Mouse (Mus musculus): ENCODE measurements around the gene Dennd1b. TPM values are rescaled to one million over a fixed set of nuclear protein-coding genes. Genes with fewer than 3 reads are reported as not detected.

Gene Dennd1b
- polyA plus RNA-seq (2016; fragmentation: Nextera tagmentation; extraction: Ambion mirVana): 6.3 and 6.7 TPM in 2 replicates

DNA sequence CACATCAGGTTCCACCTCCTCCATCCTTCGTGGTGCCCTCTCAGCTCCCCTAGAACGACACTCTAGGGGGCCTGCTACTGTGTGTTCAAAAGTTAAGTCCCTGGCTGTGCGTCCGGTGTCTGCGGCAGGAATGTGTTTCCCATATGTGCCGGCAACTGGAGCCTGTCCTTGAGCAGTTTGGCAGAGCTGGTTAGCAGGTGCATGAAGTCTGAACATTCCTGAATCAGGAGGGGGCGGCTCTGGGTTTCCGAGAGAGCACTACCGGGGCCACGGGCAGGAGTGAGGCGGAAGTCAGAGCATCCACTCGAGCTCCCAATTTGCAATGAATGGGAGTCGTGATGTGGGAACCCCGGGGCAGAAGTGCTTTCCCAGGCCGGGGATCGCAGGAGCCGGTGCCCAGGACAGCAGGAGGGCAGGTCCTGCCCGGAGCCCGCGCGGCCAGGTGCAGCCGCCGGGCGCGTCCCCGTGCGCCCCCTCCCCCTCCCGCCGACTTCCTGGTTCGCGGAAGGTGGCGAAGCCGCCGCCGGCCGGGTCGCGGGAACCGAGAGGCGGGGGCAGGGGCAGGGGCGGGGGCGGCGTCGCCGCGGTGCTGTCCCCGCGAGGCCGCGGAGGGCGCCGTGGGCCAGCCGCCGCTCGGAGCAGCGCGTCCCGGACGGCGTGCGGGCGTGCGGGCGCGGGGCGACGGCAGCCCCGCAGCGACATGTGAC lies at the start of gene Dennd1b:
Gene Dennd1b (plus strand): TSS at position 275 of the 707 bp plus-strand sequence.
- Histone ChIP-seq H3K27me3 (replicated peaks; ENCODE audit: low read depth, poor library complexity, severe bottlenecking) (no peaks in the 10 kb centered on the region), H3K4me3 (peak within 1 kb of the TSS; percentile 88), H3K27ac (replicated peaks) (peak within 1 kb of the TSS; percentile 92), H3K9me3 (no peaks in the 10 kb centered on the region), H3K4me1 (peaks cover 9% of the 10 kb centered on the region), H3K36me3 (replicated peaks) (0 out of 2 replicates have a peak, but pooled peaks cover 7% of the 10 kb centered on the region)
- WGBS: under 1% methylated on average over 69 of the region's 69 CpGs
- peak; percentile 68 for DNase-seq (ENCODE audit: low spot score)

DNA sequence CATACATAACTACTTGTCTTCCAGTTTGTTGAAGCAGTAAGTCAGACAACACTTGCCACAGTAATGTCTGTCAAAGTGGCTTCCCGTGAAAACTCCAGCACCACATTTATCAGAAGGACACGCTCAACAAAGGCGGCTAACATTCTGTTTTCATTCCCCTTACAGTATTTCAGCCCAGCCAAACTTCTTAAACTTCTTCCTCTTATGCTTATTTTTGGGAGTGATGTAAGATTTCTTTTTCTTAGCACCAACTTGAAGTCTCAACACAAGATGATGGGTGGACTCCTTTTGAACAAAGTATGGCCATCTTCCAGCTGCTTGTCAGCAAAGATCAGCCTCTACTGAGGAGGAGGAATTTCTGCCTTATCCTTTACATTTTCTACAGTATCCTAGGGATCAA lies 47.6 kb upstream of the Dennd1b start:
- no peaks in the 10 kb centered on the region for H3K9me3 ChIP-seq
- no peaks in the 10 kb centered on the region for H3K27me3 ChIP-seq (replicated peaks; ENCODE audit: low read depth, poor library complexity, severe bottlenecking)
- WGBS: 93% methylated on average over 3 of the region's 3 CpGs
- no peak for DNase-seq (ENCODE audit: low spot score)
- H3K4me1 ChIP-seq: no peaks in the 10 kb centered on the region
- H3K36me3 ChIP-seq (replicated peaks): no peaks in the 10 kb centered on the region
- no peak overlapping the region for H3K4me3 ChIP-seq
- no peak overlapping the region for H3K27ac ChIP-seq (replicated peaks)

DNA sequence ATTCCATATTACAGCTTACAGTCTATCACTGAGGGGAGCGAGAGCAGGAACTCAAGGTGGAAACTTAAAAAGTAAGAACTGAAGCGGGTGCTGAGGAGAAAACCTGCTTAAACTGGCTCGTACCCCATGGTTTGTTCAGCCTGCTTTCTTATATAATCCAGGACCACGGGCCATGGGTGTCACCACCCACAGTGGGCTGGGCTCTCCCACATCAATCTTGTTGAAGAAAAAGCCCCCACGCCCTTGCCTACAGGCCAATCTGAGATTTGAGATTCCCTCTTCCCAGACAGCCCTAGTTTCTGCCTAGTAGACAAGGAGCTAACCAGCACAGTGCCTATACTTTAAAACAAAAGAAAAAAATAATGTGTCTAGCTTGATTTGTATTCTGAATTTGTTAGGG lies 43.6 kb upstream of the Dennd1b start:
- Histone ChIP-seq H3K27me3 (replicated peaks; ENCODE audit: low read depth, poor library complexity, severe bottlenecking) (no peaks in the 10 kb centered on the region), H3K9me3 (no peaks in the 10 kb centered on the region), H3K36me3 (replicated peaks) (no peaks in the 10 kb centered on the region), H3K4me3 (no peak overlapping the region), H3K4me1 (no peaks in the 10 kb centered on the region), H3K27ac (replicated peaks) (no peak overlapping the region)
- 86% methylated on average over 5 of the region's 5 CpGs for WGBS
- DNase-seq (ENCODE audit: low spot score): no peak

- Histone ChIP-seq H3K27ac (replicated peaks) (no peak overlapping the region), H3K27me3 (replicated peaks; ENCODE audit: low read depth, poor library complexity, severe bottlenecking) (no peaks in the 10 kb centered on the region), H3K4me3 (no peak overlapping the region), H3K36me3 (replicated peaks) (no peaks in the 10 kb centered on the region), H3K9me3 (no peaks in the 10 kb centered on the region), H3K4me1 (no peaks in the 10 kb centered on the region)
- WGBS: 87% methylated on average over 3 of the region's 3 CpGs
- DNase-seq (ENCODE audit: low spot score): no peak
Observed at GRCm38 (mm10) chr1:138920082-138920481, 43.2 kb upstream of the Dennd1b start.

GRCm38 (mm10) chr1:138920799-138921198 lies 42.4 kb upstream of the Dennd1b start:
- no peak overlapping the region for H3K4me3 ChIP-seq
- no peaks in the 10 kb centered on the region for H3K4me1 ChIP-seq
- 75% methylated on average over 1 of the region's 1 CpGs for WGBS
- H3K9me3 ChIP-seq: no peaks in the 10 kb centered on the region
- no peaks in the 10 kb centered on the region for H3K36me3 ChIP-seq (replicated peaks)
- H3K27me3 ChIP-seq (replicated peaks; ENCODE audit: low read depth, poor library complexity, severe bottlenecking): no peaks in the 10 kb centered on the region
- no peak overlapping the region for H3K27ac ChIP-seq (replicated peaks)
- DNase-seq (ENCODE audit: low spot score): no peak

- no peaks in the 10 kb centered on the region for H3K9me3 ChIP-seq
- no peak overlapping the region for H3K4me3 ChIP-seq
- H3K36me3 ChIP-seq (replicated peaks): no peaks in the 10 kb centered on the region
- H3K27ac ChIP-seq (replicated peaks): no peak overlapping the region
- H3K27me3 ChIP-seq (replicated peaks; ENCODE audit: low read depth, poor library complexity, severe bottlenecking): no peaks in the 10 kb centered on the region
- 89% methylated on average over 6 of the region's 6 CpGs for WGBS
- H3K4me1 ChIP-seq: no peaks in the 10 kb centered on the region
- DNase-seq (ENCODE audit: low spot score): no peak
Observed at GRCm38 (mm10) chr1:138922886-138923285, 40.3 kb upstream of the Dennd1b start.

GRCm38 (mm10) chr1:138924282-138924681 lies 39.0 kb upstream of the Dennd1b start:
- H3K36me3 ChIP-seq (replicated peaks): no peaks in the 10 kb centered on the region
- H3K27ac ChIP-seq (replicated peaks): no peak overlapping the region
- H3K9me3 ChIP-seq: no peaks in the 10 kb centered on the region
- WGBS: 73% methylated on average over 2 of the region's 2 CpGs
- no peaks in the 10 kb centered on the region for H3K27me3 ChIP-seq (replicated peaks; ENCODE audit: low read depth, poor library complexity, severe bottlenecking)
- no peaks in the 10 kb centered on the region for H3K4me1 ChIP-seq
- H3K4me3 ChIP-seq: no peak overlapping the region
- DNase-seq (ENCODE audit: low spot score): no peak

DNA sequence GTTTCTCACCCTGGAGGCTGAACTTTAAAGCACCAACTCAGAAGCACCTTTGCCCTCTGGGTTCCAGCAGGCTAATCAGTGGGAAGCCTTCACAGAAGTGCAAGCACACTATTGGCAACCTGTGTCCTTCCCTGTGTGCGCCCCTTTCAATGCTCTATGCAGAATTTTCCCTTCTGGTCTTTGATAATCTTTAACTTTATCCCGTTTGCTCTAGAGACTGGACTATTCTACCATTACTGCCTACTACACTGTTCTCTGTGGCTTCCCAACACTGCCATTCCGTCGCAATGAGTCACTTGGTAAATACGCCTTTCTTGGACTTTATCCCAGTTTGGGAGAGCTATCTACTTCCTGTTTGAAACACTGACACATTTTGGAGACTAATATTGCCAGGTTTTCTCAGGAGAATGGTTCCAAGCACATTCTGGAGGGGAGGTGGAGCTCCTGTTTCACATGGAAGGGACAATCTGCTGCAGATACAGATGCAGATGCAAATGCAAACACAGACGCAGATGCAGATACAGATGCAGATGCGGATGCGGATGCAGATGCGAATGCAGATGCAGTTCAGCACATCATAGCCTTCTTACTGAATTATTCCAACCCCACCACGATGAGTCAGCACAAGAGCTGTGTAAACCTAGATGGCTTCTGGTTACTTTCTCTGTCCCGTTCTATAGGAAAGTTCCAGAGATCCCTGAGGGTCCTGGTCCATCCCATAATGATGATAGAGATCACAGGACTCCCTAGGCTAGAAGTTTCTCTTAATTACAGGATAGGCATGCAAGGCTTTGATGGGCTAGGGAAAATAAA lies 34.4 kb upstream of the Dennd1b start:
- Histone ChIP-seq H3K4me1 (no peaks in the 10 kb centered on the region), H3K27ac (replicated peaks) (no peak overlapping the region), H3K4me3 (no peak overlapping the region), H3K36me3 (replicated peaks) (no peaks in the 10 kb centered on the region), H3K9me3 (no peaks in the 10 kb centered on the region), H3K27me3 (replicated peaks; ENCODE audit: low read depth, poor library complexity, severe bottlenecking) (no peaks in the 10 kb centered on the region)
- DNase-seq (ENCODE audit: low spot score): no peak
- WGBS: 83% methylated on average over 11 of the region's 11 CpGs

GRCm38 (mm10) chr1:138929985-138930384 lies 33.2 kb upstream of the Dennd1b start:
- H3K4me1 ChIP-seq: no peaks in the 10 kb centered on the region
- H3K27me3 ChIP-seq (replicated peaks; ENCODE audit: low read depth, poor library complexity, severe bottlenecking): no peaks in the 10 kb centered on the region
- H3K27ac ChIP-seq (replicated peaks): no peak overlapping the region
- no peak for DNase-seq (ENCODE audit: low spot score)
- WGBS: 65% methylated on average over 3 of the region's 3 CpGs
- no peak overlapping the region for H3K4me3 ChIP-seq
- H3K9me3 ChIP-seq: no peaks in the 10 kb centered on the region
- H3K36me3 ChIP-seq (replicated peaks): no peaks in the 10 kb centered on the region

DNA sequence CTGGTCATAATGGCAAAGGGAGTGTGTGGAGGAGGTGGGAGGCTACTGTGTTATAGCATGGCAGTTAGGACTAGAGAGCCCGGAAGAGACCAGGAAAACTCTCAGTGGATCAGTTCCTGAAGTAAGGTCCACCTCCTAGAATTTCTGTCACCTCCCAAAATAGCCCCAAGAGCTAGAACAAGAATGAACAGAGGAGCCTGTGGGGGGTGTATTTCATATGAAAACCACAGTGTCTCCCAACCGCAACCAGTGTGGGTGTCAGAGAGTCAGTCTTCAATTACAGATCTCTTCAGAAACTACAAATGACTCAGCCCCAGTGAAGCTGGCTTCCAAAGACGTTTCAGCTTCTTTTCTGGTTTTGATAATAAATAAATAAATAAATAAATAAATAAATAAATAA lies 32.4 kb upstream of the Dennd1b start:
- 87% methylated on average over 3 of the region's 3 CpGs for WGBS
- Histone ChIP-seq H3K36me3 (replicated peaks) (no peaks in the 10 kb centered on the region), H3K4me1 (no peaks in the 10 kb centered on the region), H3K9me3 (no peaks in the 10 kb centered on the region), H3K4me3 (no peak overlapping the region), H3K27ac (replicated peaks) (no peak overlapping the region), H3K27me3 (replicated peaks; ENCODE audit: low read depth, poor library complexity, severe bottlenecking) (no peaks in the 10 kb centered on the region)
- DNase-seq (ENCODE audit: low spot score): no peak

DNA sequence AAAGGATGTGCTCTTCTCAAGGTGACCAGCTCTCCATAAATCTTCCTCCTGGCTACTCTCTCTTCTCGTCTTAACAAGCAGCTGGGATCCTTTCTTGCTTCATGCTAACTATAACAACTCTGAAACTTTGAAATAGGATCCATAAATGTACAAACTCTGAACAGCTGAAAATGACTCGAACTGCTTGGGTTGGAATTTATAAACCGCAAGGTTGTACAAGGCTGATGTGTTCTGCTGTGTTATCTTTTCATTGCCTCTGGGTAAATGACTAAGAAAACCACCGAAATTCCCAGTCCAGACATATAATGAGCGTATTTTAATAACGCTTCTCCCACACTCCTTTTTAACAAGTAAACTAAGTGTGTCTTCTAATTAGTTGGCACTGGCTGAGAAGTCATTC lies 27.1 kb upstream of the Dennd1b start:
- H3K27ac ChIP-seq (replicated peaks): no peak overlapping the region
- 83% methylated on average over 6 of the region's 6 CpGs for WGBS
- H3K36me3 ChIP-seq (replicated peaks): no peaks in the 10 kb centered on the region
- H3K9me3 ChIP-seq: no peaks in the 10 kb centered on the region
- no peaks in the 10 kb centered on the region for H3K27me3 ChIP-seq (replicated peaks; ENCODE audit: low read depth, poor library complexity, severe bottlenecking)
- H3K4me1 ChIP-seq: no peaks in the 10 kb centered on the region
- no peak for DNase-seq (ENCODE audit: low spot score)
- H3K4me3 ChIP-seq: no peak overlapping the region

- no peaks in the 10 kb centered on the region for H3K27me3 ChIP-seq (replicated peaks; ENCODE audit: low read depth, poor library complexity, severe bottlenecking)
- H3K4me1 ChIP-seq: no peaks in the 10 kb centered on the region
- H3K27ac ChIP-seq (replicated peaks): no peak overlapping the region
- no peak for DNase-seq (ENCODE audit: low spot score)
- H3K9me3 ChIP-seq: no peaks in the 10 kb centered on the region
- 85% methylated on average over 6 of the region's 6 CpGs for WGBS
- H3K4me3 ChIP-seq: no peak overlapping the region
- H3K36me3 ChIP-seq (replicated peaks): no peaks in the 10 kb centered on the region
Observed at GRCm38 (mm10) chr1:138937686-138938370, 25.4 kb upstream of the Dennd1b start.
